ENCODE assay signal across 9 mouse cellular contexts in genomic region chr2:35107984-35108635, GRCm38 (mm10). TPM values are rescaled to one million over a fixed set of nuclear protein-coding genes. Genes with fewer than 3 reads are reported as not detected.
DNase-seq lines count a peak whose midpoint lies in the region; ATAC-seq and TF ChIP-seq lines count a peak whose summit lies in the region.
"Had no signal": no experiment of that assay in that cellular context is flagged by ENCODE, and none has a peak within 500 bp of the region (broad histone marks: within the 10 kb centered on the region; RNA-seq: fewer than 3 reads in every experiment).

No protein-coding gene starts in this region.

- peak; percentile 39 for DNase-seq in cerebellum, adult 9-10 months
- DNase-seq in cerebellum, adult 11 months, result no peak
- peak in 1 of 2 experiments; percentile 11 for DNase-seq in left cerebral cortex, adult 2 months (ENCODE audit: extremely low spot score in 1 of 2, low spot score in 2 of 2)
- no peak for DNase-seq in left cerebral cortex, adult 18-20 months (ENCODE audit: low spot score in 2 of 2)
- DNase-seq in adipocyte (ENCODE audit: low spot score), result peak; percentile 60
- DNase-seq in limb, embryonic 14.5 days (ENCODE audit: low spot score), result peak; percentile 54
- DNase-seq in retina, postnatal 1 day, result peak; percentile 62
- DNase-seq in left cerebral cortex, adult 11 months (ENCODE audit: low spot score), result no peak

- H3K9me3 ChIP-seq in limb, embryonic 14.5 days (ENCODE audit: control insufficient read depth, low read length), result no peaks in the 10 kb centered on the region

- intact Hi-C loops in left cerebral cortex, adult 2 months (cut with DNase I), result loop anchor here (5.0 kb wide), 1 partner anchor 281 kb away; the partner anchor contains the start of gene Fbxw2

- no peak overlapping the region for H3K4me3 ChIP-seq in left cerebral cortex, adult 2 months
- H3K4me3 ChIP-seq in limb, embryonic 14.5 days (replicated peaks; ENCODE audit: low read length), result no peak overlapping the region

- no peak for ATAC-seq in limb, embryonic 14.5 days (ENCODE audit: low FRiP score, low read depth)

- H3K9ac ChIP-seq in limb, embryonic 14.5 days (ENCODE audit: low read depth, low read length, severe bottlenecking), result no peak overlapping the region

- WGBS in limb, embryonic 14.5 days, result 50% methylated on average over 5 of the region's 5 CpGs

- H3K27me3 ChIP-seq in limb, embryonic 14.5 days (ENCODE audit: control insufficient read depth, insufficient read depth, low read length), result no peaks in the 10 kb centered on the region

- H3K4me2 ChIP-seq in limb, embryonic 14.5 days (replicated peaks; ENCODE audit: low read depth, low read length, severe bottlenecking), result no peak overlapping the region

- no peak overlapping the region for H3K27ac ChIP-seq in left cerebral cortex, adult 2 months
- no peak overlapping the region for H3K27ac ChIP-seq in limb, embryonic 14.5 days (replicated peaks; ENCODE audit: low read depth, low read length)

- TF ChIP-seq POLR2A in limb, embryonic 14.5 days (IDR thresholded peaks at IDR 0.05; ENCODE audit: borderline replicate concordance, extremely low read depth, insufficient read depth, insufficient read length), result no peak

- no peaks in the 10 kb centered on the region for H3K4me1 ChIP-seq in limb, embryonic 14.5 days (ENCODE audit: control insufficient read depth, insufficient read depth, low read length)

- peak; percentile 55 for TF ChIP-seq CTCF in left cerebral cortex, adult 2 months (IDR thresholded peaks at IDR 0.05)

- H3K36me3 ChIP-seq in limb, embryonic 14.5 days (ENCODE audit: control insufficient read depth, insufficient read depth, low read length), result no peaks in the 10 kb centered on the region

RNA-seq across cellular contexts. Expression of gene Cntrl, which starts 1.2 kb away (rescaled TPM):
- 1 to 10 TPM; 9.0 to 9.6 TPM for total RNA-seq in left cerebral cortex, adult 2 months (2021)
- 1 to 10 TPM; 6.8 to 8.2 TPM for total RNA-seq in left cerebral cortex, adult 18-20 months (2021)
- 31.2 and 39.3 TPM in 2 replicates for polyA plus RNA-seq in limb, embryonic 14.5 days (2012; rRNA removed)
- polyA plus RNA-seq in limb, embryonic 14.5 days (2014; fragmentation: Nextera tagmentation; extraction: Ambion mirVana), result 18.8 and 24.8 TPM in 2 replicates

RNA-seq across cellular contexts. Expression of gene AI182371, which starts 6.8 kb away (rescaled TPM):
- total RNA-seq in left cerebral cortex, adult 2 months (2021), result under 1 TPM in 1 of 2 experiments, not detected in 1; 0.21 TPM
- under 1 TPM in 1 of 2 experiments, not detected in 1; 0.63 TPM for total RNA-seq in left cerebral cortex, adult 18-20 months (2021)
- polyA plus RNA-seq in limb, embryonic 14.5 days (2012; rRNA removed), result 0.98 and 1.1 TPM in 2 replicates
- not detected in 2 replicates for polyA plus RNA-seq in limb, embryonic 14.5 days (2014; fragmentation: Nextera tagmentation; extraction: Ambion mirVana)

RNA-seq across cellular contexts. Expression of gene Hc, which starts 46.9 kb away (rescaled TPM):
- under 1 TPM; 0.37 to 0.45 TPM for total RNA-seq in left cerebral cortex, adult 2 months (2021)
- under 1 TPM in 1 of 2 experiments, not detected in 1; 0.21 TPM for total RNA-seq in left cerebral cortex, adult 18-20 months (2021)
- polyA plus RNA-seq in limb, embryonic 14.5 days (2012; rRNA removed), result 0.17 and 0.33 TPM in 2 replicates
- 0.29 TPM in 1 of 2 replicates, not detected in the other for polyA plus RNA-seq in limb, embryonic 14.5 days (2014; fragmentation: Nextera tagmentation; extraction: Ambion mirVana)
- total RNA-seq: heart, postnatal 14 days had no signal

Comparison
In these comparisons a context has a peak if more than half of its experiments do, and no peak if none do; other contexts are left out.
1. DNase-seq: peak in cerebellum, adult 9-10 months (single experiment), adipocyte (single experiment), limb, embryonic 14.5 days (single experiment) and retina, postnatal 1 day (single experiment); none in cerebellum, adult 11 months (single experiment), left cerebral cortex, adult 18-20 months (0 of 2) and left cerebral cortex, adult 11 months (single experiment).